Mouse (Mus musculus): ENCODE data around the gene Hormad1. TPM values are rescaled to one million over a fixed set of nuclear protein-coding genes. Genes with fewer than 3 reads are reported as not detected.

Gene Hormad1
- total RNA-seq, 1 experiment, result 24.3 TPM

DNA sequence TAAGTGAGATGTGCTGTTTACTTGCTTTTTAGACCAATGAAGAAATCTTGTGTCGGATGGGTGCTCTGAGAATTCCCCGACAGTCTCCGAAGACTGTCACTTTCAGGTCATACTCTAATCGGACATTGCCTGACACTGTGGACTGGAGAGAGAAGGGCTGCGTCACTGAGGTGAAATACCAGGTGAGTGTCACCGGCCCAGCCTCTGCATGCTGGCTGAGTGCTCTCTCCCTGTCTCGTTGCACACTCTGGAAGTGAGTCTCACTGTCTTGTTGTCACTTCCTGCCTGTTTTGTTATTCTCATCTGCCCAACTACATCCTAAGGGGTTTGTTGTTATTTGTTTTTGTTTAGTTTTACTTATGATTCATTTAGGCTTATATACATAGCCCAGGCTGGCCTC, 16.5 kb upstream of the Hormad1 start:
- no peak for DNase-seq (ENCODE audit: low read depth, low spot score)
- Histone ChIP-seq H3K9me3 (ENCODE audit: control insufficient read depth, insufficient read depth, low read depth, low read length) (no peaks in the 10 kb centered on the region), H3K9ac (ENCODE audit: insufficient read depth, low read depth, low read length, poor library complexity, severe bottlenecking) (no peak overlapping the region), H3K4me3 (ENCODE audit: insufficient read depth in 1 of 2, low read depth in 1 of 2, low read length in 2 of 2, poor library complexity in 1 of 2, severe bottlenecking in 1 of 2) (no peak overlapping the region), H3K27ac (ENCODE audit: insufficient read depth, low read depth, low read length, poor library complexity, severe bottlenecking) (no peak overlapping the region), H3K4me1 (ENCODE audit: control insufficient read depth in 2 of 2, insufficient read depth in 2 of 2, low read length in 2 of 2, poor library complexity in 1 of 2) (peaks cover 0 to 2% of the 10 kb centered on the region in 2 experiments; a peak in 1 of 4 replicates), H3K36me3 (ENCODE audit: control insufficient read depth, insufficient read depth, low read length, poor library complexity, severe bottlenecking) (no peaks in the 10 kb centered on the region)
- TF ChIP-seq ZNF384 (IDR thresholded peaks at IDR 0.05; ENCODE audit: low read depth, low read length), result no peak
- no peak for TF ChIP-seq MAFK (IDR thresholded peaks at IDR 0.05; ENCODE audit: insufficient read depth, low read depth, low read length)
- no peak for TF ChIP-seq ZC3H11A (IDR thresholded peaks at IDR 0.05; ENCODE audit: borderline replicate concordance, low read depth, low read length)
- no peak for TF ChIP-seq CHD2 (IDR thresholded peaks at IDR 0.05; ENCODE audit: low read depth, low read length)
- TF ChIP-seq HCFC1 (IDR thresholded peaks at IDR 0.05; ENCODE audit: borderline replicate concordance, insufficient read depth, low read length), result no peak
- in situ Hi-C loops (cut with MboI; ENCODE audit: low sequenced_read_pairs in 2 of 2, unreplicated experiment in 2 of 2), result no loop called here

DNA sequence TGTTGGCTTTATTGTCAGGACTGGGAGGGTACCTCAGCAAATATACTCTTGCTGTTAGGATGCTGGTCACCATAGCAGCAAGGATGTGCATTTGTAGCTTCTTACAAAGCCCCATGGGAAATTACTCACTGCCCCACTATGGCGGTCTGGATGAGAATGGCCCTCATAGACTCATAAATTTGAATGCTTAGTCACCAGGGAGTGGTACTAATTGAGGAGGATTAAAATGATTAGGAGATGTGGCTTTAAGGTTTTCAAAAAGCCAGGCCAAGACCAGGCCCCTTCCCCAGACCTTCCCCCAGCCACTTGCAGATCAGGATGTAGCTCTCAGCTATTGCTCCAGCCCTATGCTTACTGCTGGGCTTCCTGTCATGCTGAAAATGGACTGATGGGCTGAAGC, 9.3 kb upstream of the Hormad1 start:
- no peaks in the 10 kb centered on the region for H3K9me3 ChIP-seq (ENCODE audit: control insufficient read depth, insufficient read depth, low read depth, low read length)

DNA sequence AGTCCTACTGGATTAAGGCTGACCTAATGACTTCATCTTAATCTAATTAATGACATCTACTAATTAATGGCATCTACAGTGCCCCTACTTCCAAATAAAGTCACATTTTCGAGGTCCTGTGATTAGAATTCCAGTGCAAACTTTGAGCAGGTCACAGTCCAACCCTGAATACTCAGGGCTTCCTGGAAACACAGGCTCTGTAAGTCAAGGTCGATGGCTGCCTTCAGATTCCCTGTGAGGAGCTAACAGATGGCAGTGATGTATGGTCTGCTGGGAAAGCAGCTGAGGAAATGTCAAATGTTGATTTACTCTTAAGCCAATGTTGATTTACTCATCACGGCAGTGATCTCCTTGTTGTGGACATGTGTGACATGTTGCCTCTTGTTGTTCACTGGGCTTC, 5.5 kb upstream of the Hormad1 start:
- Histone ChIP-seq H3K9me3 (ENCODE audit: control insufficient read depth, insufficient read depth, low read depth, low read length) (no peaks in the 10 kb centered on the region), H3K4me3 (ENCODE audit: insufficient read depth in 1 of 2, low read depth in 1 of 2, low read length in 2 of 2, poor library complexity in 1 of 2, severe bottlenecking in 1 of 2) (no peak overlapping the region), H3K27ac (ENCODE audit: insufficient read depth, low read depth, low read length, poor library complexity, severe bottlenecking) (no peak overlapping the region), H3K4me1 (ENCODE audit: control insufficient read depth in 2 of 2, insufficient read depth in 2 of 2, low read length in 2 of 2, poor library complexity in 1 of 2) (no peaks in the 10 kb centered on the region), H3K9ac (ENCODE audit: insufficient read depth, low read depth, low read length, poor library complexity, severe bottlenecking) (no peak overlapping the region), H3K36me3 (ENCODE audit: control insufficient read depth, insufficient read depth, low read length, poor library complexity, severe bottlenecking) (no peaks in the 10 kb centered on the region)
- TF ChIP-seq MAFK (IDR thresholded peaks at IDR 0.05; ENCODE audit: insufficient read depth, low read depth, low read length) (no peak), ZC3H11A (IDR thresholded peaks at IDR 0.05; ENCODE audit: borderline replicate concordance, low read depth, low read length) (no peak), CHD2 (IDR thresholded peaks at IDR 0.05; ENCODE audit: low read depth, low read length) (no peak), HCFC1 (IDR thresholded peaks at IDR 0.05; ENCODE audit: borderline replicate concordance, insufficient read depth, low read length) (no peak), ZNF384 (IDR thresholded peaks at IDR 0.05; ENCODE audit: low read depth, low read length) (no peak)
- no peak for DNase-seq (ENCODE audit: low read depth, low spot score)
- in situ Hi-C loops (cut with MboI; ENCODE audit: low sequenced_read_pairs in 2 of 2, unreplicated experiment in 2 of 2), result no loop called here

More for the DNA sequence above, 9.3 kb upstream of the Hormad1 start:
- Histone ChIP-seq H3K36me3 (ENCODE audit: control insufficient read depth, insufficient read depth, low read length, poor library complexity, severe bottlenecking) (no peaks in the 10 kb centered on the region), H3K27ac (ENCODE audit: insufficient read depth, low read depth, low read length, poor library complexity, severe bottlenecking) (no peak overlapping the region), H3K4me3 (ENCODE audit: insufficient read depth in 1 of 2, low read depth in 1 of 2, low read length in 2 of 2, poor library complexity in 1 of 2, severe bottlenecking in 1 of 2) (no peak overlapping the region), H3K9ac (ENCODE audit: insufficient read depth, low read depth, low read length, poor library complexity, severe bottlenecking) (no peak overlapping the region), H3K4me1 (ENCODE audit: control insufficient read depth in 2 of 2, insufficient read depth in 2 of 2, low read length in 2 of 2, poor library complexity in 1 of 2) (no peaks in the 10 kb centered on the region; a peak in 1 of 4 replicates)
- in situ Hi-C loops (cut with MboI; ENCODE audit: low sequenced_read_pairs in 2 of 2, unreplicated experiment in 2 of 2), result no loop called here
- no peak for TF ChIP-seq CHD2 (IDR thresholded peaks at IDR 0.05; ENCODE audit: low read depth, low read length)
- no peak for TF ChIP-seq ZNF384 (IDR thresholded peaks at IDR 0.05; ENCODE audit: low read depth, low read length)
- TF ChIP-seq ZC3H11A (IDR thresholded peaks at IDR 0.05; ENCODE audit: borderline replicate concordance, low read depth, low read length), result no peak
- no peak for TF ChIP-seq HCFC1 (IDR thresholded peaks at IDR 0.05; ENCODE audit: borderline replicate concordance, insufficient read depth, low read length)
- no peak for TF ChIP-seq MAFK (IDR thresholded peaks at IDR 0.05; ENCODE audit: insufficient read depth, low read depth, low read length)
- no peak for DNase-seq (ENCODE audit: low read depth, low spot score)

DNA sequence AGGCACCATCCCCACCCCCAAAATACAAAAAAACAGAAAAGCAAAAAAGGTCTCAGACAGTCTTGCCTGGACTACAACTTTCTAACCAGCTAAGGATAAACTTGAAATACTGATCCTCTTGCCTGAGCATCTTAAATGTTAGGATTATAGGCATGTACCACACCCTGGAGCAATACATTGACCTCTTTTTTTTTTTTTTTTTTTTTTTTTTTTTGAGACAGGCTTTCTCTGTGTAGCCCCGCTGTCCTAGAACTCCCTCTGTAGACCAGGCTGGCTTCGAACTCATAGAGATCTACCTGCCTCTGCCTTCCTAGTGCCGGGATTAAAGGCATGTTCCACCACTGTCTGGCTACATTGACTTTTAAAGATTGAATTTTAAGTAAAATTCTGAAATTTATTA, 1.3 kb downstream of the Hormad1 start:
- Histone ChIP-seq H3K9ac (ENCODE audit: insufficient read depth, low read depth, low read length, poor library complexity, severe bottlenecking) (no peak overlapping the region), H3K9me3 (ENCODE audit: control insufficient read depth, insufficient read depth, low read depth, low read length) (no peaks in the 10 kb centered on the region), H3K36me3 (ENCODE audit: control insufficient read depth, insufficient read depth, low read length, poor library complexity, severe bottlenecking) (no peaks in the 10 kb centered on the region), H3K27ac (ENCODE audit: insufficient read depth, low read depth, low read length, poor library complexity, severe bottlenecking) (no peak overlapping the region), H3K4me3 (ENCODE audit: insufficient read depth in 1 of 2, low read depth in 1 of 2, low read length in 2 of 2, poor library complexity in 1 of 2, severe bottlenecking in 1 of 2) (no peak overlapping the region), H3K4me1 (ENCODE audit: control insufficient read depth in 2 of 2, insufficient read depth in 2 of 2, low read length in 2 of 2, poor library complexity in 1 of 2) (no peaks in the 10 kb centered on the region)
- TF ChIP-seq ZNF384 (IDR thresholded peaks at IDR 0.05; ENCODE audit: low read depth, low read length), result no peak
- no peak for TF ChIP-seq HCFC1 (IDR thresholded peaks at IDR 0.05; ENCODE audit: borderline replicate concordance, insufficient read depth, low read length)
- TF ChIP-seq CHD2 (IDR thresholded peaks at IDR 0.05; ENCODE audit: low read depth, low read length), result no peak
- in situ Hi-C loops (cut with MboI; ENCODE audit: low sequenced_read_pairs in 2 of 2, unreplicated experiment in 2 of 2), result no loop called here
- DNase-seq (ENCODE audit: low read depth, low spot score), result no peak

DNA sequence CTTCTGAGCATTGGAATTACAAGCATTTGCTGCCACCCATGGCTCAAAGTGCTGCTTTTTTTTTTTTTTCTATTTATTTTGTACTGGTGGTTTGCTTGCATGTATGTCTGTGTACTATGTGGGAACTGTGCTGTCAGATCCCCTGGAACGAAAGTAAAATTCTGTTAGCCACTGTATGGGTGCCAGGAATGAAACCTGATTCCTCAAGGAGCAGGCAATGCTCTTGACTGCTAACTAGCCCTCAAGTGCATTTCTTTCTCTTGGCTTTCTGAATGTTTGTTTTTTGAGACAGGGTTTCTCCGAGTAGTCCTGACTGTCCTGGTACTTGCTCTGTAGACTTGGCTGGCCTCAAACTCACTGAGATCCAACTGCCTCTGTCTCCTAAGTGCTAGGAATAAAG, 2.3 kb downstream of the Hormad1 start:
- Histone ChIP-seq H3K9me3 (ENCODE audit: control insufficient read depth, insufficient read depth, low read depth, low read length) (no peaks in the 10 kb centered on the region), H3K36me3 (ENCODE audit: control insufficient read depth, insufficient read depth, low read length, poor library complexity, severe bottlenecking) (no peaks in the 10 kb centered on the region), H3K4me3 (ENCODE audit: insufficient read depth in 1 of 2, low read depth in 1 of 2, low read length in 2 of 2, poor library complexity in 1 of 2, severe bottlenecking in 1 of 2) (no peak overlapping the region), H3K27ac (ENCODE audit: insufficient read depth, low read depth, low read length, poor library complexity, severe bottlenecking) (no peak overlapping the region), H3K9ac (ENCODE audit: insufficient read depth, low read depth, low read length, poor library complexity, severe bottlenecking) (no peak overlapping the region), H3K4me1 (ENCODE audit: control insufficient read depth in 2 of 2, insufficient read depth in 2 of 2, low read length in 2 of 2, poor library complexity in 1 of 2) (no peaks in the 10 kb centered on the region)
- in situ Hi-C loops (cut with MboI; ENCODE audit: low sequenced_read_pairs in 2 of 2, unreplicated experiment in 2 of 2), result no loop called here
- TF ChIP-seq CHD2 (IDR thresholded peaks at IDR 0.05; ENCODE audit: low read depth, low read length) (no peak), ZC3H11A (IDR thresholded peaks at IDR 0.05; ENCODE audit: borderline replicate concordance, low read depth, low read length) (no peak), ZNF384 (IDR thresholded peaks at IDR 0.05; ENCODE audit: low read depth, low read length) (no peak), MAFK (IDR thresholded peaks at IDR 0.05; ENCODE audit: insufficient read depth, low read depth, low read length) (no peak), HCFC1 (IDR thresholded peaks at IDR 0.05; ENCODE audit: borderline replicate concordance, insufficient read depth, low read length) (no peak)
- no peak for DNase-seq (ENCODE audit: low read depth, low spot score)

Data from ES-E14 (cell line).